Comparison of ENCODE assay signal across 14 mouse cellular contexts in genomic region chr12:34803721-34804120, GRCm38 (mm10).
"Had no signal": no experiment of that assay in that cellular context is flagged by ENCODE, and none has a peak within 500 bp of the region (broad histone marks: within the 10 kb centered on the region; RNA-seq: fewer than 3 reads in every experiment).

No protein-coding gene starts in this region.

- H3K27ac ChIP-seq: macrophage; midbrain, embryonic 13.5 days; midbrain, embryonic 15.5 days; neural tube, embryonic 12.5 days; stomach, embryonic 15.5 days had no signal

- DNase-seq: lung, adult 18-20 months; lung, embryonic 14.5 days; lung, postnatal 14 days; lung, postnatal 36 days; right cerebral cortex, postnatal 14 days; thymus, adult 18-20 months; thymus, postnatal 14 days; thymus, postnatal 36 days had no signal

- H3K4me3 ChIP-seq: megakaryocyte, embryonic 14.5 days; midbrain, embryonic 13.5 days; midbrain, embryonic 15.5 days; neural tube, embryonic 12.5 days; stomach, embryonic 15.5 days had no signal
